Mouse (Mus musculus) heart, embryonic 11.5 days (tissue): ENCODE results near the gene Tsc22d1. TPM values are rescaled to one million over a fixed set of nuclear protein-coding genes. Genes with fewer than 3 reads are reported as not detected.

Experiments used
- ATAC-seq: fragments of 200-750 bp; cut with Nextera tagmentation; replicated peaks from 2 replicates; pipeline ENCODE4 v1.8.0; 2017; ENCODE audit warnings: moderate library complexity; ENCODE audit not compliant: insufficient number of reproducible peaks, low FRiP score, low TSS enrichment
- H3K27ac ChIP-seq: fragments of 300-500 bp; sonication (generic); 2 replicates; pipeline ENCODE4 v1.5.1; 2014; ENCODE audit warnings: mild to moderate bottlenecking, low read depth, low read length
- H3K27me3 ChIP-seq: fragments of 300-500 bp; sonication (generic); 2 replicates; pipeline ENCODE4 v1.6.1; 2014; ENCODE audit warnings: mild to moderate bottlenecking, low read length, mixed read lengths; ENCODE audit not compliant: control insufficient read depth, insufficient read depth
- H3K36me3 ChIP-seq: fragments of 300-500 bp; sonication (generic); 2 replicates; pipeline ENCODE4 v1.6.1; 2014; ENCODE audit warnings: mild to moderate bottlenecking, low read length, moderate library complexity, mixed read lengths; ENCODE audit not compliant: control insufficient read depth, insufficient read depth
- H3K4me1 ChIP-seq: fragments of 300-500 bp; sonication (generic); 2 replicates; pipeline ENCODE4 v1.6.1; 2014; ENCODE audit warnings: low read length; ENCODE audit not compliant: control insufficient read depth, insufficient read depth
- H3K4me2 ChIP-seq: fragments of 300-500 bp; sonication (generic); 2 replicates; pipeline ENCODE4 v1.6.1; 2014; ENCODE audit warnings: mild to moderate bottlenecking, moderate library complexity
- H3K4me3 ChIP-seq: fragments of 300-500 bp; sonication (generic); 2 replicates; pipeline ENCODE4 v1.5.1; 2014; ENCODE audit warnings: low read depth, low read length
- H3K9ac ChIP-seq: fragments of 300-500 bp; sonication (generic); 2 replicates; pipeline ENCODE4 v1.6.1; 2014; ENCODE audit warnings: mild to moderate bottlenecking, low read depth, low read length, moderate library complexity
- H3K9me3 ChIP-seq: fragments of 300-500 bp; sonication (generic); replicated peaks from 2 replicates; pipeline ENCODE4 v1.6.1; 2016; ENCODE audit warnings: low read length; ENCODE audit not compliant: control insufficient read depth
- WGBS: fragments of 180-500 bp; shearing (Covaris S2); extraction: QIAGEN DNeasy Blood & Tissue Kit; methylation state at CpG from one replicate; pipeline ENCODE4 v1.1.7; 2014; ENCODE audit not compliant: insufficient replicate concordance; 5-methylcytosine and 5-hydroxymethylcytosine counted together
- polyA plus RNA-seq: library from polyadenylated mRNA; unstranded; fragments of >200 nt; fragmentation: Nextera tagmentation; extraction: Ambion mirVana; gene quantifications from 2 replicates; pipeline ENCODE4 v1.2.1, GENCODE M21; 2014

Tsc22d1 gene
- polyA plus RNA-seq, 1 experiment from 2014 or later = 444 TPM

- Histone ChIP-seq H3K4me3 (no peak overlapping the region), H3K9ac (no peak overlapping the region), H3K4me1 (peaks cover 5% of the 10 kb centered on the region), H3K36me3 (no peaks in the 10 kb centered on the region), H3K9me3 (no peaks in the 10 kb centered on the region), H3K4me2 (no peak overlapping the region), H3K27ac (no peak overlapping the region), H3K27me3 (no peaks in the 10 kb centered on the region)
- ATAC-seq = no peak
- 85% methylated on average over 6 of the region's 6 CpGs for WGBS
Measured at GRCm38 (mm10) chr14:76499492-76499891, 84.7 kb downstream of the Tsc22d1 start.

GRCm38 (mm10) chr14:76500036-76500435 is 85.3 kb downstream of the Tsc22d1 start:
- WGBS = 33% methylated on average over 5 of the region's 5 CpGs
- Histone ChIP-seq H3K4me3 (no peak overlapping the region), H3K9ac (no peak overlapping the region), H3K36me3 (no peaks in the 10 kb centered on the region), H3K4me1 (peaks cover 5% of the 10 kb centered on the region), H3K9me3 (no peaks in the 10 kb centered on the region), H3K4me2 (no peak overlapping the region), H3K27ac (no peak overlapping the region), H3K27me3 (no peaks in the 10 kb centered on the region)
- no peak for ATAC-seq

DNA sequence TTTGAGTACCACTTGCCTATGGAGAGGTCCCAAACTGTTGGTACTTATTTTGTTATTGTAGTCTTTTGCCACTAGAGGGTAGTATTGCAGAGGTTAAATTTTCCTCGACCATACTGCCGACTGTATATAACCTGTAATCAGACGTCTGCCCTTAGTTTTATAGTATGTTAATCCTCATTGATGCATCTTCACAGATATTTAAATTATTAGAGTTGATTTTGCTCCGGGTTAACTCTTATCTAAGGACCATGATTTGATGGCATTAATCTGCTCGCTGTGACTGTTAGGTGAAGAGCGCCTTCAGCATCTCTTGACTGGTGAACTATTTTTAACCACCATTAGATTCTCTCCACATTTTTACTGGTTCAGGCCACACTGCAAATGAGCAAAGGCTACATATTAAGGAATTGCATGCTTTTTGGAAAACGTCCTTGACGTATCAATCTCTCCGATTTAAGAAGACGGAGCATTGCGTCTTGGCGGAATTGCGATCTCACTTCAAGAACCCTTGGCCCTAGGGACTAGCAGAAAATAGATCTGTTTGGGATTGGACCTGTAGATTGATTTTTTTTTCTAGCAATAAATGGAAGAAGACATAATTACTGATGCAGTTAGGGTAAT is 88.6 kb downstream of the Tsc22d1 start:
- H3K4me1 ChIP-seq = peaks cover 18% of the 10 kb centered on the region
- peak overlapping the region; percentile 68 for H3K9ac ChIP-seq
- peak overlapping the region; percentile 100 for H3K27ac ChIP-seq
- H3K4me3 ChIP-seq = peak overlapping the region; percentile 89
- WGBS = 4% methylated on average over 13 of the region's 13 CpGs
- peak overlapping the region; percentile 97 for H3K4me2 ChIP-seq
- H3K27me3 ChIP-seq = no peaks in the 10 kb centered on the region
- no peaks in the 10 kb centered on the region for H3K9me3 ChIP-seq
- no peak for ATAC-seq
- H3K36me3 ChIP-seq = peaks cover 15% of the 10 kb centered on the region

DNA sequence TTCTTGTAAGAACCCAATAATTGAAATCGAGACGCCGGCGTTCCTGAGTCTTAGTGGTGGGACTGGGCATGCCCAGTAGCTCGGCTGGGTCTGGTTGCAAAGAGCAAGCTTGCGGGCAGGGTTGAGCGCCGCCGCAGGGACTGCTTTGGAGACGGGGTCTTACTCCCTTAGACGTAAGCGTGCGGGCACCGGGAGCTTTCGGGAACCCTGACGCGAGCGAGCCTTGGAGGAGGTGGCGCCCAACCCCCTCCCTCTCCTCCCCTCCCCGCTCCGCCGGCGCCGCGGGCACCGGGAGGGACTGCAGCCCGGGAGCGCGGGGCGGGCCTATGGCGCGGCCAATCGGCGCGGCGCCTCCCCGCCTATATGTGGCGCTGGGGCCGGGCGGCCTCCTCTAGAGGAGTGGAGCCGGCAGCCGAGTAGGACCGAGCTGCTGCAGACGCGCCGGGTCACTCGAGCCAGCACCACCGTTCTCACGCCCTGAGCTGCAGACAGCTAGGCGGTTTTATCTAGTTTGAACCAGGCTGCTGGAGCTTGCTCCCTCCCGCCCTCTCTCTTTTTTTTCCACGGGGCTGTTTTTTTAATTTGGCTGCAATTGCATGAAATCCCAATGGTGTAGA is 89.5 kb downstream of the Tsc22d1 start:
- WGBS = 0% methylated on average over 47 of the region's 52 CpGs
- H3K36me3 ChIP-seq = peaks cover 15% of the 10 kb centered on the region

DNA sequence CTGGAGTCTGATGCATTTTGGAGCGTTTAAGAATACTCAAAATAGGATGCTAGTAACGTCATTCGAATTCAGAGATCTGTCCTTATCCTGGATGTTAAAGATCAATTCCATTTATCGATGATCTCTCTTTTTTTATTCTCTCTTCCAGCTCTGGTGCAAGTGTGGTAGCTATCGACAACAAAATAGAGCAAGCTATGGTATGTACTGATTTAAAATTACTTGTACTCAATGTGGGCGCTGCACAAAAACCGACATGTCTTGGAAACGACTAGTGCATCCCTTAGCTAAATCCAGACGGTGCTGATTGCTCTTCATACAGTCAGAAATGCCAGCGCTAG is 90.3 kb downstream of the Tsc22d1 start:
- Histone ChIP-seq H3K27ac (peak overlapping the region; percentile 100), H3K4me1 (peaks cover 15% of the 10 kb centered on the region), H3K27me3 (no peaks in the 10 kb centered on the region), H3K36me3 (peaks cover 15% of the 10 kb centered on the region), H3K4me3 (peak overlapping the region; percentile 89), H3K9ac (peak overlapping the region; percentile 99), H3K9me3 (no peaks in the 10 kb centered on the region), H3K4me2 (peak overlapping the region; percentile 97)
- ATAC-seq = no peak
- 1% methylated on average over 10 of the region's 10 CpGs for WGBS

More for the DNA sequence above, 89.5 kb downstream of the Tsc22d1 start:
- Histone ChIP-seq H3K27ac (peak overlapping the region; percentile 100), H3K4me3 (peak overlapping the region; percentile 89), H3K4me1 (peaks cover 18% of the 10 kb centered on the region), H3K9me3 (no peaks in the 10 kb centered on the region), H3K9ac (peak overlapping the region; percentile 99), H3K4me2 (peak overlapping the region; percentile 97), H3K27me3 (no peaks in the 10 kb centered on the region)
- ATAC-seq = peak; percentile 95

DNA sequence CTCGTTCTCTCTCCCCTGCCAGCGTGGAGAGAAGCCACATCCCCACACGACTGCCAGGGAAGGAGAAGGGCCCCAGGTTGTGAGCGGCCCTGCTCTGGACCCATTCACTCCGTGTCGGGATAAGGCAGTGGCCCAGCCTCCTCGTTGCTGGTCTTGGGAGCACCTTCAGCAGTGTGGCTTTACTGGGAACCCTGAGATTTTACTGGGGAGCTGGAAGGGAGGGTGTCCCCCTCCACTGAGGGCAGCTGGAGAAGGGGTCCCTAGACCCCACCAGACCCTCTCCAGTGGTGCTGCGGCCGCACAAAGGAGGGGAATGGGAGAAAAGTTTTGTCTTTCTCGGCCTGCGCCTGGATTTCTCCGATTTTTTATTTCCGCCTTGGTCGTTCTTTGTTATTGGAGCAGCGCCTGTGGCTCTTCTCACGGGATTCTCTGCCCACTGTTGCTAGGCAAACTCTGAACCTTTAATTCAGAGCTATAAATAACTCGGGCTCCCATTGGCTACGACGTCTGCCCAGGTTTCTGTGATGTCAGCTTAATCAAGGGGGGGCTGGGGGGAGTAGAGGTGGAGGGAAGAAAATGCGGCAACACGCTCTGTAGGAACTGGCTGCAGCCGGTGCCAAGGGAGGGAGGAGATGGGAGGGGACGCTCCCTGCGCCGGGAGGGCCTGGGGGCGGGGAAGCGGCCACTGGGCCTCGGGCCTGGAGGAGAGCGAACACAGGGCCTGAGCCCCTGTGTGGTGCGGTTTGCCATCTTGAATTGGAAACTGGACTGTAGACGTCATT is 90.9 kb downstream of the Tsc22d1 start:
- Histone ChIP-seq H3K4me3 (peak overlapping the region; percentile 89), H3K36me3 (peaks cover 15% of the 10 kb centered on the region), H3K27ac (peak overlapping the region; percentile 100), H3K27me3 (no peaks in the 10 kb centered on the region), H3K4me1 (peaks cover 13% of the 10 kb centered on the region; the same call in 1 of the 2 replicates), H3K4me2 (peak overlapping the region; percentile 97), H3K9me3 (no peaks in the 10 kb centered on the region), H3K9ac (peak overlapping the region; percentile 99)
- peak; percentile 79 for ATAC-seq
- under 1% methylated on average over 31 of the region's 31 CpGs for WGBS

DNA sequence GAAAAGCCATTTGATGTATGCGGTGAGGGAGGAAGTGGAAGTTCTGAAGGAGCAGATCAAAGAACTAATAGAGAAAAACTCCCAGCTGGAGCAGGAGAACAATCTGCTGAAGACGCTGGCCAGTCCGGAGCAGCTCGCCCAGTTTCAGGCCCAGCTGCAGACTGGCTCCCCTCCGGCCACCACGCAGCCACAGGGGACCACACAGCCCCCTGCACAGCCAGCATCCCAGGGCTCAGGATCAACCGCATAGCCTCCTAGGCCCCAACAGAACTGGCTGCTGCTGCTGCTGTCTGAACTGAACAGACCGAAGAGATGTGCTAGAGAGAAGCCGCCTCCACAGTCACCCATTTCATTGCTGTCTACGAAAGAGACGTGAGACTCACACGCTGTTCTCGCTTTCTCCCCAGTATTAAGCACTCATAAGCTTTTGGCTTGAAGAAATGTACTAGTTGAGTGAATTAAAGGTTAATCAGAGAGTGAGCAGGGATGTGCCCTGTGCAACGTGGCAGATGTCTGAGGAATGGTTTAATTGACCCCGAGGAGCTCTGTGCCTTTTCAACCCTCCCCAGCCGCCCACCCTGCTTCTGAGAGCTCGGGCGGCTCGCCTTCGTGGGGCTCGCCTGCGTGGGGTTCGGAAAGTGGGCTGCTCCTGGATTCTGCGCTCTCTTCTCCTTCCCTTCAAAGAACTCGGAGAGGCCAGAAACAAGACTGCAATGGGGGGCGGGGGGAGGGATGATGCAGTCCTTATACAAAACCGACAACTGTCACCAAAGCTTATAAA is 91.9 kb downstream of the Tsc22d1 start:
- WGBS = 57% methylated on average over 27 of the region's 27 CpGs
- Histone ChIP-seq H3K9me3 (no peaks in the 10 kb centered on the region), H3K9ac (peak overlapping the region; percentile 99), H3K36me3 (peaks cover 15% of the 10 kb centered on the region), H3K4me1 (peaks cover 13% of the 10 kb centered on the region; the same call in 1 of the 2 replicates), H3K27me3 (no peaks in the 10 kb centered on the region), H3K4me2 (peak overlapping the region; percentile 97), H3K27ac (peak overlapping the region; percentile 100), H3K4me3 (peak overlapping the region; percentile 89)
- no peak for ATAC-seq

DNA sequence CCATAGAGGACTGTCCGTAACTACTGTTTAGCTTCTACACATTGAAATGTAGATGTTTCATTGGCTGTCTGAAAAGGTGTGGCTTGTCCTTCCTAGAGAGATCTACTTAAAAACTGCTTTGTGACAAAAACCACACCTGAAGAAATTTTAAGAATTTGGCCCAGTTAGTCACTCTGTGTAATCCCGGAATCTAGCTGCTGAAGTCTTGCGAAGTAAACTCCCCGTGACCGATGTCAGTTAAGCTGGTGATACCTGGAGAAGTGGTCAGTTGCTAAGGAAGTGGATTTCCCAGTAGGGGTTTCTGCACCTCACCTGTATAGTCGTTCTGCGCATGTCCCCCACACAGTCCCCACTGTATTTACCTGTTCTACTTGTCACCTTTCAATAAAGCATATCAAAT is 92.6 kb downstream of the Tsc22d1 start:
- H3K9ac ChIP-seq = no peak overlapping the region
- peak overlapping the region; percentile 89 for H3K4me3 ChIP-seq
- H3K4me1 ChIP-seq = peaks cover 13% of the 10 kb centered on the region; the same call in 1 of the 2 replicates
- H3K4me2 ChIP-seq = peak overlapping the region; percentile 97
- H3K36me3 ChIP-seq = peaks cover 15% of the 10 kb centered on the region
- H3K9me3 ChIP-seq = no peaks in the 10 kb centered on the region
- WGBS = 91% methylated on average over 7 of the region's 7 CpGs
- no peak for ATAC-seq
- peak overlapping the region; percentile 47 for H3K27ac ChIP-seq
- no peaks in the 10 kb centered on the region for H3K27me3 ChIP-seq
